Mouse (Mus musculus): ENCODE data around the gene Tnfrsf13b. TPM values are rescaled to one million over a fixed set of nuclear protein-coding genes. Genes with fewer than 3 reads are reported as not detected.

Tnfrsf13b gene
- polyA plus RNA-seq, 1 experiment from 2014 or later = 55.0 TPM

Other genes with a start within 250 kb of the Tnfrsf13b start
- 18.3 to 26.9 TPM (median 20.6 TPM) in 3 replicates for gene Tmem11, start 247.5 kb upstream of the Tnfrsf13b start, polyA plus RNA-seq (2018)
- gene Natd1, start 212.0 kb upstream of the Tnfrsf13b start, polyA plus RNA-seq (2018) = 10.5 to 34.7 TPM (median 31.3 TPM) in 3 replicates
- 27.6 to 67.9 TPM (median 38.6 TPM) in 3 replicates for gene Map2k3, start 194.7 kb upstream of the Tnfrsf13b start, polyA plus RNA-seq (2018)
- not detected in 3 replicates for gene Kcnj12, start 104.2 kb upstream of the Tnfrsf13b start, polyA plus RNA-seq (2018)
- gene Usp22, start 48.3 kb downstream of the Tnfrsf13b start, polyA plus RNA-seq (2018) = 20.1 to 31.2 TPM (median 25.8 TPM) in 3 replicates
- not detected in 3 replicates for gene Aldh3a1, start 80.8 kb downstream of the Tnfrsf13b start, polyA plus RNA-seq (2018)
- 41.1 to 44.6 TPM (median 44.0 TPM) in 3 replicates for gene Aldh3a2, start 140.7 kb downstream of the Tnfrsf13b start, polyA plus RNA-seq (2018)
- not detected in 3 replicates for gene Slc47a2, start 216.1 kb downstream of the Tnfrsf13b start, polyA plus RNA-seq (2018)

Data from macrophage (primary cell).